Mouse (Mus musculus): ENCODE results near the gene Ralgps1.

Ralgps1 gene

DNA sequence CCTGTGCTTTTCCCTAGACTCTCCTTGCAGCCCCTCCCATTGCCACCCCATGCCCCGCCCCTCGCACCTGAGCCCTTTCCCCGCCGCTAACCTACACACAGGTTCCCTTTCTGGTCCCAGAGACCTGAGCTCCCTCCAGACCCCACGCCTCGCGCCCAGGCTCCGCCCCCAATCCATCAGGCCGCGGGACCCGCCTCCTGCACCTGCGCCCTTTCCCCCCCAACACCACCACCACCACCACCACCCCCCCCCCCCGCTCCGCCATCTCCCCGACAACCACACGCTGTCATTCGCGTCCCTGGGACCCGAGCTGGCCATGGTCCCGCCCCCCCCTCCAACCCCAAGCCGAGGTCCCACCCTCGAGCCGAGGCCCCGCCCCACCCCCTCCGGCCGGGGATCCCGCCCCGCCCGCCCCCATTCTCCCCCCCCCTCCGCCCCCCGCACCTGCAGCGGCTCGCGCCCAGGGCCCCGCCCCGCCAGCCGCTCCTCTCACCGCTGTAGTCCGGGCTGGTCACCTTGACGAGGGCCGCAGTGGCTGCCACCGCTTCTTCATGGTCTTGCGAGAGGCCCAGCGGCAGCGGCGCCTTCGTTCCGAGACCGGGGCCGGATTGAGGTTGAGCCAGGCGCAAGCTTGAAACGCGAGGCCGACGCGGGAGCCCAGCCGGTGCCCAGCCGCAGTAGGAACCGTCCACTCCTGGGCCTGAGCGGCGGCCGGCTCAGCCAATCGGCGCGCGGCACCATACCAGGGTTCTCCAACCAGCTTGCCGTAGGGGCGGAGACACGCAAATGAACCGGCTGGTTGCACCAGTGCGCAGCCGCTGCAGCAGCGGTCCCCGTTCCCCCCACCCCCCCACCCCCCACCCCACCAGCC, at the start of gene Ralgps1:
Gene Ralgps1, minus strand, starts transcription at position 710 of the 871 bp plus-strand sequence.
- DNase-seq (ENCODE audit: low spot score in 2 of 2) = peak; percentile 97

DNA sequence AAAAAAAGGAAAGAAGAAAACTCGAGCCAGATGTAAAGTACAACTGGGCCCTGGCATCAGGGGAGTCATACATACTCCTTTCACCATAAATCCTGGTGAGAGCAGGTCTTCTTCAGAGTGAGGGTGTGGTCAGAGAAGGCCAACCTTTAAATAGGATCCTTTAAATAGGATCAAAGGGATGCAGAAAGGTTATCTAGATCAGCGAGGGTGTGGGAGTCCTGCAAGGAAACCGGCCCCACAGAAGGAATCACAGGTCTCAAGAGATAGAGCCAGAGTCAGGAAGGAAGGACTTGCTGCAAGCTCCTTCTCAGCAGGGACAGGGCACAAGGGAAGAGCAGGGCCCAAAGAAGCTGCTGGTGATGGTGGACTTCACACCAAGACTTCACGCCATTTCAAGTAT, 46.2 kb upstream of the Ralgps1 start:
- DNase-seq (ENCODE audit: low spot score in 2 of 2) = no peak

DNA sequence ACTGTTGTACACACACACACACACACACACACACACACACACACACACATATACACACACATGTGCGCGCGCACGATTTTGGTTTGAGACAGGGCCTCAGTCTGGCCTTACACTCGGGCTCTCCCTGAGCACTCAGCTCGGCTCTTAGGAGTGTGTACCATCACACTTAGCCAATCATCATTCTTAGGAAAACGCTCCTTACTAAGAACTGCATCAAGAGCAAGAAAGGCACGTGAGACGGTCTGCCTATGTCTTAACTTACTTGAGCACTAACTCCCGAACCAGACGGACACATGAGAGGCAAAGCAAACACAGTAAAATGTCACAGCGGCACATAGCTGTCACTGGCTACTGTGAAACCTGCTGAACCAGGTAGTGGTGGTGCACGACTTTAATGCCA, 42.7 kb upstream of the Ralgps1 start:
- no peak for DNase-seq (ENCODE audit: low spot score in 2 of 2)

DNA sequence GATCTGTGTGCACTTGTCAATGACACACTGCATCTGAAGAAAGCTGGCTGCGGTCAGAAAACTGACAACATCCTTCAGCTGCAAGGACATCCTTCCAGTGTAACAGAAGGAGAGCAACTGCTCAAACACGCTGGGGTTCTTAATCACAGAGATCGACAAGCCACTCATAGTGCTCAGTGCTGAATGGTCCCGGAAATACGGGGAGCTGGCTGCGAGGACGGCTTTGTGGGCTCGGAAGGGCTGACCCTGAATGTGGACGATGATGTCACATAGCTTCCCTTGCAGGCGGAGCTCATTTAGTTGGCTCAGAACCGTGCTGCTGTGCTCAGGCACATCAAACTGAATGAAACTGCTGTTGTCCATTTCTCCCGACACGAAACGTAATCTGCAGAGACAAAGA, 40.8 kb upstream of the Ralgps1 start:
- DNase-seq (ENCODE audit: low spot score in 2 of 2) = no peak

DNA sequence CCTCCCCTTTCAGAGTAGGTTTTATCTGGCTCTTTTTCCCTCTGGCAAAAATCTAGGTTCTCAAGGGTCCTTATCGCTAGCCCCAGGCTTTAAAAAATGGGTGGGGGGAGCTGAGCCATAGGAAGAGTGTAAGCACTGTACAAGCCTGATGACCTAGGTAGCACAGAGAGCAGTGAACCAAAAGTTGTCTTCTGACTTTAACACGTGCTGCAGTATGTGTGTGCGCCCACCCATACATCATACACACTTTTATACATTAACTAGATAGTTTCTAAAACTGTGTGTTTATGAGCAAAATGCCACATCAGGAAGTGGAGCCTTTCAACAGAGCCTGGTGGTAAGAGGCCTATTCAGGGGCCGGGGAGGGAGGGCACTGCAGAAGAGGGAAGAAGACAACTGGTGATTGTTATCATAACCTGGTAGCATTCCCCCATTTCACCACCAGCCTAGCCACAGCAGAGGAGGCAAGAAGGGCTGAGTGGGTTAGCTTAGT, 32.3 kb upstream of the Ralgps1 start:
- DNase-seq (ENCODE audit: low spot score in 2 of 2) = no peak

DNA sequence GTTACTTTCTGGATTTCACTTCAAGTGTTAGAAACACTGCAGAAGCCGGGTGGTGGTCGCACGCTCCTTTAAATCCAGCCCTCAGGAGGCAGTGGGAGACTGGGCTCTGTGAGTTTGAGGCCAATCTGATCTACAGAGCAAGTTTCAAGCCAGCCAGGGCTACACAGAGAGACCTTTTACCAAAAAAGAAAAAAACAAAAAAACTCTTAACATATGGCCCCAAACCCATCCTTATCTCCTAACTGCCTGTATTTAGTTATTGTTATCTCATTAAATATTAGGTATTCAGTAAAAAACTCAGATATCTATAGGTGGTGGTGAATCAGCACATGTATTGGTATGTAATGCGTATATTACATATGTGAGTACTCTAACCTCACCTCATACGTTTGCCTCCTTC, 31.4 kb upstream of the Ralgps1 start:
- DNase-seq (ENCODE audit: low spot score in 2 of 2) = no peak

DNA sequence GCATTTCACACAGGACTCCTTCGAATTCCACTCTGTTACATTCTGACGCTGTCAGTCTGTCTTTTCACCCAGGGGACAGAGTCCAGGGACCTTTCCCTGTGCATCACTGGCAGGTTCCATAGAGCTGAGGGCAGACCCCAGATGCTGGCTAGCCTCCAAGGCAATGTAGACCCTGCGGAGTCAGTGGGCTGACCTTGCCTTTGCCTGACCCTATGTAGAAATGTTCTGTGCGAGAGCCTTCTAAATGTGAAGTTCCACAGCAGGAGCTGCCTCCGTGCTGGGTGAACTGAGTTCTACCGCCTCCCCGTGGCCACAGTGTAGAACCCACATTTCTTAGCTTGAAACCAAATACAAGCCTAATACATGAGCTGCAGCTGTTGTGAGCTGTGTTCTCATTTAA, 30.9 kb upstream of the Ralgps1 start:
- DNase-seq (ENCODE audit: low spot score in 2 of 2) = peak in 1 of 2 experiments; percentile 75

DNA sequence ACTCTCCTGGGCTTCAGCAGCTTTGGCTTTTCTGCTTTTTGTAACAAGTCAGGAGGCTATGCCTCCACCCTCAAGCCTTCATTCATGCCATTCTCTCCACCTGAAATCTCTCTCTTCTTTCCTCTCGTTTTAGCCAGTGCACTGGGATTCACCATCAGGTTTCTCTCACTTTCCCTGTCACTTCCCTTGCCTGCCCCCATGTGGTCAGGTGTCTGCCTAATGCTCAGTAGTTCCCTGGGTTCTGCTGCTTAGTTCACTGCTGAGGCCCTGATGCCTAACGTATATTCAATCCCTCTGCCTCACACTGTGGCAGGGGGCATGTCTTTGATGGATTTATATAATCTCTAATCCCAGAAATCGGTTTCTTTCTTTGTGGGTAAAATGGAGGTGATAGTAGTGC, 29.9 kb upstream of the Ralgps1 start:
- DNase-seq (ENCODE audit: low spot score in 2 of 2) = no peak

DNA sequence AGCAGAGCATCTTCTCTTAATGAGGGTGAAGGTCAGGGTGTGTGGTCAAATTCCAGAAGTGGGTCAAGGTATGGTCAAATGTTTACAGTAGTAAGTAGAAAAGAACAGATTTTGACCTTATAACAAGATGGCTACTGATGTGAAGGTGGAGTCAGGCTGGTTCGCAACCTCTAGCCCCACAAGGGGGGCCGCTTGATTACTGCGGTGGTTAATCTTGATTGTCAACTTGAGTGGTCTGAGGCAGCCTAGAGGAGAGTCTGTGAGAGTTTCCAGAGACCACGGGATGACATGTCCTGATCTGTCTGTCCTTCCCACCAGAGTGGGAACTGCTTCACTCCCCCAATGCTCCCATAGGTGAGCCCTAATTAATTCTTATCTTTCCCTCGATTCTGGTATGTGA, 29.3 kb upstream of the Ralgps1 start:
- DNase-seq (ENCODE audit: low spot score in 2 of 2) = no peak

DNA sequence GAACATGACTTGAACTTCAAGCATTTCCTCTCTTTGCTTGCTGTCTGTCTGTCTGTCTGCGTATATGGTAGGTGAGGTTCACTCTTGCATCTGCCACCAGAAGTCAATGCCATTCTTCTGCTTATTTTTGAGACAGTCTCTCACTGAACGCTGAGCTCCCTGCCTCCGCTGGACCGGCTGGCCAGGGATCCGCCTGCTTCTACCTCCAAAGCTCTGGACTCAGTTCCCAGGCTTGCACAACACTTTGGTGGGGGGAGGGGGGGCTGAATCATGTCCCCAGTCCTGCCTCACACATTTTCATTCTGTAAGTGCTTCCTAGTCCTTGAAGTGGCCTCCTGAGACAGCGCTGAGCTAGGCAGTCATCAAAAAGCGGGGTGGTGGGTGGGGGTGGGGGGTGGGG, 27.8 kb upstream of the Ralgps1 start:
- no peak for DNase-seq (ENCODE audit: low spot score in 2 of 2)

DNA sequence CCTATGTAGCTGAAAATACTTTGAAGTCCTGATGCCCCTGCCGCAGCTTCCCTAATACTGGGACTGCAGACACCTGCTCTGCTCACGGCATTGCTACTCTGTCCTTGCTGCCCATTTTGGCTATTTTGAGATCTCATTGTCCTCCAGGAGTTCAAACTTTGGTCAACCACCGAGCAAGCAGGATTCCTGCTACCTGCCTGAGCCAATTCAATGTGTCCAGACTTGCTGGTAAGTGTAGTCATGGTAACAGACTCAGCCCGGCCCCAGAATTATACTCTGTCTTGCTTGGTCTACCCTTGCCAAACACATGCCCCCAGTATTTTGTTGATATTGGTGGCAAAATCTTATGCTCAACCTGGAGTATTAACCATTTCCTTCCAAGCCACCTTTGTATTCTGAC, 25.8 kb upstream of the Ralgps1 start:
- no peak for DNase-seq (ENCODE audit: low spot score in 2 of 2)

DNA sequence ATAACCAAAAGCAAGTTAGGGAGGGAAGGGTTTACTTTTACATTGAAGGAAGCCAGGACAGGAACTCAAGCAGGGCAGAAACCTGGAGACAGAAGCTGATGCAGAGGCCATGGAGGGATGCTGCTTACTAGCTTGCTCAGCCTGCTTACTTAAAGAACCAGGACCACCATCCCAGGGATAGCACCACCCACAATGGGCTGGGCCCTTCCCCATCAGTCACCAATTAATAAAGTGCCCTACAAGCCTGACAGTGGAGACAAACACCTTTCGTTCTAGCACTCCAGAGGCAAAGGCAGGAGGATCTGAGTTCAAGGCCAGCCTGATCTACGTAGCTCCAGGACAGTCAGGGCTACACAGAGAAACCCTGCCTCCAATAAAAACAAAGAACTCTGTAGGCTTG, 23.8 kb upstream of the Ralgps1 start:
- no peak for DNase-seq (ENCODE audit: low spot score in 2 of 2)

DNA sequence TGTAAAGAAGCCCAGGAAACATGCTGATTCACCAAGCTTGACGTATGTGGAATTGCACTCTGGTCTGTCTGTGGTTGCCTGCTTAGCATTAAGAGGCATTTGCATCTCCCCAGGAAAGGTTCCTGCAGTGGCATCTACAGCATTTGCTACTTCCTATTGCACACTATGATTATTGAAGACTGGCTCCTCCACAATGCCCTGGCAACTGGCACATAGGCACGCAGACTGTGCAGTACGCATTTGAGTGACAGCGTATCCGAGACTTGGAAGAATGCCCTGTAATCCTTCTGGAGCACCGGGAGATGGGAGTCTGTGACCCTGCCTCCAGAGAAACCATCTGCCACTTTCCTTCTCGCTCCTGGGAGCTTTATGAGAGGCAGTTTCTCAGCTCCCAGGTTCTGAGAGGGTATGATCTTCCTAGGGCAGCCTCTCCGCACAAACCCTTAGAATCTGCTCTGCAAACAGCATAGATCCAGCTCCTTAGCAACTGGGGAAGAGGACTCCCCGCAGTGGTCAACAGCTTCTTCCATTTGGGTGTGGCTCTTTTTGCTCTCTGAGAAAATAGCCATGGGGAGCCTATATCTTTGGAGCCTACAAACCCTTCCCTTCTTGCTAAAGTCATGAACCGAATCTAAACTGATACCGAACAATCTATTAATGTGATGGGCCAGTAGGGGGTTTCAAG, 22.8 kb upstream of the Ralgps1 start:
- no peak for DNase-seq (ENCODE audit: low spot score in 2 of 2)

DNA sequence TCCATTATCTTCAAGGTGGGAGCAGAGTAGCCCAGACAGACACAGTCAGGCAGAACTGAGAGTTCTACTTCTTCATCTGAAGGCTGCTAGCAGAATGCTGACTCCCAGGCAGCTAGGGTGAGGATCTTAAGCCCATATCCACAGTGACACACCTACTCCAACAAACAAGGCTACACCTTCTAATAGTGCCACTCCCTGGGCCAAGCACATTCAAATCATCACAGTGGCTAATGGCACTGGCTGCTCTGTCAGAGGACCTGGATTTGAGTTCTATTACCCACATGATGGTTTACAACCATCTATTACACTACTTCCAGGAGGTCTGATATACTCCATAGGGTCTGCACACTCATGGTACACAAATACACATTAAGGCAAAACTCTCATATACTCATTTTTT, 21.7 kb upstream of the Ralgps1 start:
- DNase-seq (ENCODE audit: low spot score in 2 of 2) = no peak

DNA sequence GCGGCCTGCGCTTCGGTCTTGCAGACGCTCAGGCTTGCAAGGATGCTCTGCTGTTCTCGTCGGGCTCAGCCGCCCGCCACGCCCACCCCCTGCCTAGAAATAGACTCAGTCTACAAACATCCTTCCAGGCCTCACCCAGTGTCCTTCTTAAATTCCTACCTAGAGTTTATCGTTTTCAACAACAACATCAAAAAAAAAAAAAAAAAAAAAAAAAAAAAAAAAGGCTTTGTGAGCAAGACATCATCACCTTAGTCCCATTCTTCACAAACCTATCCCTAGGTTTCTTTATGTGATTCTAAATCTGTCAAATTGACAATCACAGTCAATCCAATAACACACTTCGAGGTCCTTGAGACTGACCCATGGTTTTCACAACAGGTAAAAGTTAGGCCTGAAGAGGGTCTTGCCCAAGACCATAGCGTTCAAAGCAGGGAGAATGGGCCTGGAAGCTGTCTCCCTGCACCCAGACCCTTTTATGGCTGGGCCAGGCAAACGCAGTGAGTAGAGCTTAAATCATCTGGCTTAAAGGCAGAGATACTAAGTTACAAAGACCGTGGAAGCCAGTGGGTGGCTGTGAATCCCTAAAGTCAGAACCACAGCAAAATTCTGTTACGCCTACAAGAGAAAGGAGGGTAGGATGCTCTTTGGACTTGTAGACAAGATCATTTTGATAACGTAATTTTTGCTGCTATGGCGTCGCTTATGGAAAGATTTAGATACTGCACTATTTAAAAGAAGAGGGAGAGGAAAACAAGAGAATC, 542 bp upstream of the Ralgps1 start:
- DNase-seq (ENCODE audit: low spot score in 2 of 2) = no peak

DNA sequence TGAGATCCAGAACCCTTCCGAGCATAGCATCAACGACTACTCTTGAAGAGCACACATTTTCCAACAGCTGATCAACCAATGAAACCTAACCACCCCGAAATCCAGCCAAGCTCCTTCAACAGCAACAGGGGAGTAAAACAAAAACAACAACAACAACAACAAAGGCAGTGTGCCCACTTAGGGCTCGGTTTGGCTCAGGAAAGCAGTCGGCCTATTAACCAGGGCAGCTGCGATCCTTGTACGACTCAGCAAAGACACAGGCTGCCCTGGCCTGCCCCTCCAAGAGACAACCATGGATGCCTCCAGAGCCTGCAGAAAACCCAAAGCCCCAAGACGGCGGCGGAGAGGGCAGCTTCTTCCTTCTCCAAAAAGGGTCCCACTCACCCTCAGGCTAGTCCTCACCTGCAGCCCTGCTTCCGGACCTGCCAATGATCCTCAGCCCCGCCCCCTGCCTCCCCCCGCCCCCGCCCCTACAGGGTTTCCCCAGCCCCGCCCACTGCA, 960 bp downstream of the Ralgps1 start:
- no peak for DNase-seq (ENCODE audit: low spot score in 2 of 2)

DNA sequence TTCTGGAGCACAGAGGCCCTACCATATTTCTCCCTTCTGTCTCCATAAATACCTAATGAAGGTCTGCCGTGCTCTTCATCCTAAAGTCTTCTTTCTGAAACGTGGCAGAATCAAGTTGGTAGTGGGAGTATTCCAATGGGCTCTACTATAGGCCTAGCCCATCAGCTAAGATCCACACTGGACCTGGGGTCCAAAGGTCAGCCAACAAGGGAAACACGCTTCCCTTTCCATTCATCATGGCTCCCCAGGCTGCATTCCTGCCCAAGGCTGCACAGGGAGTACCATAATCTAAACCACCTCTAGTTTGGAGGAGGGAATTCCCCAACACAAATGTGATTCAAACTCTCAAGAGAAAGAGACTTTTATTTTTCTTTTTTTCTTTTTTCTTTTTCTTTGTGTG, 1.8 kb downstream of the Ralgps1 start:
- DNase-seq (ENCODE audit: low spot score in 2 of 2) = no peak

DNA sequence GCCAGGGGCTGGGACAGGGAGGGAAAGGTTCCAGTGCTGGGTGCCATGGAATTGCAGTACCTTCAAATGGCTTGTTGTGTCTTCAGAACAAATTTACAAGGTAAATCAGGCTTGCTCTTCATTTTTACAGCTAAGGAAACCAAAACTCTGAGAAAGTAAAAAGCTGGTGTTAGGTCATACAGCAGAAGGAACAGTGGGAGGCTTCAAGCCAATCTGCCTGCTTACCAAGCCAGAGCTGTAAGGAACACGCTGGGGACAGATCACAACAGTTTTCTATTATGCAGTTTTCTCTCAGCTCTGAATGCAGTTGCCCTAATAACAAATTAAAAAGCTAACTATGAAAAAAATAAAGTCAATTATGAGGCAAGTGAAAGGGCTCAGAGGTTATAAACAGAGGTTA, 2.8 kb downstream of the Ralgps1 start:
- DNase-seq (ENCODE audit: low spot score in 2 of 2) = no peak

DNA sequence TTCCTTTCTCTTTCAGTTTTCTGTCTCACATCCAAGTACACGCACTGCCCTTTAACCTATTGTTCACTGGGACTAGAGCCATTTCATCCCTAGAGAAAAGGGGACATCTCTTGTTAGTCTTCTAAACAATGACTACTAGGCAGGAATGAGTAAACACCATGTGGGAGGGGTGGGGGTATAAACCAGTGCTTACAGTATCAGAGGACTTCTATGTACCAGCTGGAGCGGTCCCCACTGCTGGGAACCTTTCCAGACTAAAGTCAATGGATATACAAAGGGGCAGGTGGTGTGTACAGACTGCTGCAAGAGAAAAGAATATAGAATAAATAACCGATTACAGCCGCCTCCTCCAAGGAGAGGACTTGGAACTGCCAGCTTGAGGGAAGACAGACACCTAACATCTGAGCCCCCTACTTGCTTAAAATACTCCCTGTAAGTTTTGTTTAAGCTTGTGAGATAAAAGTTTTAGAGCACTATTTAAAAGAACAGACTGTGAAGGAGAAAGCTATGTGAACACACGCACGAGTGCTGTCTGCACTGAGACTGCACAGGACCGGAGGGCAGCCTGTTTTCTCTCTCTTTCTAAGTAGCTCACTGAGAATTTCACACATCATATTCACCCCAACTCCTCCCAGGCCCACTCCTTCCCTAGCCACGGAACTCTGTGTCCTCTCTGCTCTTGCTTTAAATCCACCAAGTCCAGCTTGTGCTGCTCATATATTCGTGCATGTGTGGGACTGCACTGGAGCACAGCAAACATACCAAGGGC, 5.4 kb downstream of the Ralgps1 start:
- no peak for DNase-seq (ENCODE audit: low spot score in 2 of 2)

DNA sequence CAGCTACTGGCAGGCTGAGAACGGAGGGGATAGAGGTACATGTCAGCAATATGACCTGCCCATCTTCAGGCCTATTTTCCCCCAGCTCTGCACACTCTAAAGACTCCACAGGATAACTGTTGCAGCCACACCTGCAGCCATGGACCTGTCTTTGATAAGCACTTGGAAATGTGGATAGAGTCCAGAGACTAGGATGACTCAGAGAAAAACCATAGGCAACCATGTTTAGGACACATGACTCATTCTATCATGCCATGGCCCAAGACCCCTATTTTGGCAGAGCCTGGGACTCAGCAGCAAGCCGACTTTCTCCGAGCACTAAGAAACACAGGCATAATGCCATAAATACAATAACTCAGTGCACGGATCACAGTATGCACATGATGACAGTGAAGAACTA, 6.6 kb downstream of the Ralgps1 start:
- DNase-seq (ENCODE audit: low spot score in 2 of 2) = no peak

DNA sequence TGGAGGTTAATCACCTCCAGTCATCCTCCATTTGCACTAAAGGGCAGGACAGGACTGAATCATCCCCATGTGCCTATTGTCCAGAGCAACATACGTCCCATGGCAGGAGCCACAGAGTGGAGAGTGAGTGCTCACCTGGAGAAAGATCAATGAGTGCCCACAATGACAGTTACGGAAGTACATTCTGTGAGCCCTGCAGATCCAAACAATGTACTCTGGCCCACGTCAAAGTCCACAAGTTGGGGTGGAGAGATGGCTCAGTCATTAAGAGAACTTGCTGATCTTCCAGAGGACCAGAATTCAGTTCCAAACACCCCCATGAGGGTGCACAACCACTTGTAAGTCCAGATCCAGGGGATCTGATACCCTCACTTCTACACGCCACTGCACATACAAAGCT, 7.4 kb downstream of the Ralgps1 start:
- DNase-seq (ENCODE audit: low spot score in 2 of 2) = no peak

Measured in frontal cortex, postnatal 14 days (tissue).